Mouse (Mus musculus) MEL (cell line): Measurements from ENCODE around the gene Gne. TPM values are rescaled to one million over a fixed set of nuclear protein-coding genes. Genes with fewer than 3 reads are reported as not detected.

Experiments
- DNase-seq: peaks from one replicate; pipeline ENCODE4 v3.0.0; 2011; ENCODE audit warnings: low read depth, low spot score
- H3K27ac ChIP-seq: 2 replicates; pipeline ENCODE4 v1.5.1; 2012; ENCODE audit warnings: low read depth, mild to moderate bottlenecking, control low read depth, low read length, moderate library complexity; ENCODE audit not compliant: control insufficient read depth
- H3K27me3 ChIP-seq, 2 experiments: fragments of 150-350 bp in 1 of 2; sonication (generic) in 1 of 2; 2 replicates each; pipeline ENCODE4 v1.6.1; 2012; ENCODE audit warnings: low read length in 2 of 2, mild to moderate bottlenecking in 2 of 2, improper control_type of control experiment in 1 of 2, moderate library complexity in 1 of 2; ENCODE audit not compliant: insufficient read depth in 2 of 2, control insufficient read depth in 1 of 2
- H3K36me3 ChIP-seq, 2 experiments: 2 replicates each; pipeline ENCODE4 v1.6.1; 2012 to 2014; ENCODE audit warnings: low read length in 2 of 2, improper control_type of control experiment in 1 of 2, inconsistent platforms in 1 of 2, mild to moderate bottlenecking in 1 of 2; ENCODE audit not compliant: insufficient read depth in 2 of 2, control insufficient read depth in 1 of 2
- H3K4me1 ChIP-seq, 2 experiments: fragments of 150-350 bp in 1 of 2; sonication (generic) in 1 of 2; 2 replicates each; pipeline ENCODE4 v1.6.1; 2012; ENCODE audit warnings: low read length in 2 of 2, improper control_type of control experiment in 1 of 2, mild to moderate bottlenecking in 1 of 2; ENCODE audit not compliant: insufficient read depth in 2 of 2, control insufficient read depth in 1 of 2
- H3K4me3 ChIP-seq, 2 experiments: fragments of 150-350 bp in 1 of 2; sonication (generic) in 1 of 2; 2 replicates each; pipeline ENCODE4 v1.5.1; 2012; ENCODE audit warnings: low read depth in 2 of 2, low read length in 2 of 2, mild to moderate bottlenecking in 2 of 2, moderate library complexity in 2 of 2, control low read depth in 1 of 2, improper control_type of control experiment in 1 of 2; ENCODE audit not compliant: control insufficient read depth in 1 of 2, insufficient read depth in 1 of 2
- H3K79me2 ChIP-seq: 2 replicates; pipeline ENCODE4 v1.6.1; 2012; ENCODE audit warnings: mild to moderate bottlenecking, low read length, moderate library complexity; ENCODE audit not compliant: control insufficient read depth, poor library complexity, insufficient read depth
- H3K9ac ChIP-seq: 2 replicates; pipeline ENCODE4 v1.6.1; 2012; ENCODE audit warnings: low read depth, mild to moderate bottlenecking, control low read depth, low read length, moderate library complexity; ENCODE audit not compliant: control insufficient read depth, poor library complexity, severe bottlenecking
- H3K9me3 ChIP-seq: fragments of 150-350 bp; sonication (generic); replicated peaks from 2 replicates; pipeline ENCODE4 v1.6.1; 2012; ENCODE audit warnings: mild to moderate bottlenecking, low read length, improper control_type of control experiment, moderate library complexity; ENCODE audit not compliant: insufficient read depth
- CHD1 ChIP-seq: IDR thresholded peaks from 2 replicates; pipeline ENCODE4 v1.6.1; 2012; ENCODE audit warnings: low read depth, mild to moderate bottlenecking, inconsistent platforms, low read length, improper control_type of control experiment
- ETS1 ChIP-seq: IDR thresholded peaks from 2 replicates; pipeline ENCODE4 v1.6.1; 2012; ENCODE audit warnings: low read depth, mild to moderate bottlenecking, inconsistent platforms, low read length, improper control_type of control experiment, moderate library complexity
- GATA1 ChIP-seq: IDR thresholded peaks from 2 replicates; pipeline ENCODE4 v1.6.1; 2011; ENCODE audit warnings: low read depth, low read length, improper control_type of control experiment
- MXI1 ChIP-seq: IDR thresholded peaks from 2 replicates; pipeline ENCODE4 v1.6.1; 2011; ENCODE audit warnings: mild to moderate bottlenecking, low read depth, low read length, improper control_type of control experiment
- NELFE ChIP-seq: IDR thresholded peaks from 2 replicates; pipeline ENCODE4 v1.6.1; 2011; ENCODE audit warnings: low read depth, low read length, improper control_type of control experiment
- NRF1 ChIP-seq: IDR thresholded peaks from 2 replicates; pipeline ENCODE4 v1.6.1; 2014; ENCODE audit warnings: low read depth, mild to moderate bottlenecking, inconsistent platforms, low read length, improper control_type of control experiment, moderate library complexity; ENCODE audit not compliant: poor library complexity, insufficient read depth, severe bottlenecking
- POLR2A ChIP-seq, 2 experiments: IDR thresholded peaks; 2 replicates each; pipeline ENCODE4 v1.6.1; 2011 to 2012; ENCODE audit warnings: low read length in 2 of 2, mild to moderate bottlenecking in 2 of 2, control low read depth in 1 of 2, improper control_type of control experiment in 1 of 2, low read depth in 1 of 2, moderate library complexity in 1 of 2; ENCODE audit not compliant: control insufficient read depth in 1 of 2, insufficient read depth in 1 of 2, poor library complexity in 1 of 2
- UBTF ChIP-seq: IDR thresholded peaks from 2 replicates; pipeline ENCODE4 v1.6.1; 2012; ENCODE audit warnings: low read depth, mild to moderate bottlenecking, inconsistent platforms, low read length, improper control_type of control experiment, moderate library complexity, borderline replicate concordance; ENCODE audit not compliant: insufficient read depth
- USF1 ChIP-seq: IDR thresholded peaks from 2 replicates; pipeline ENCODE4 v1.6.1; 2014; ENCODE audit warnings: low read depth, mild to moderate bottlenecking, inconsistent platforms, low read length, improper control_type of control experiment, moderate library complexity
- ZKSCAN1 ChIP-seq: IDR thresholded peaks from 2 replicates; pipeline ENCODE4 v1.6.1; 2012; ENCODE audit warnings: low read depth, mild to moderate bottlenecking, inconsistent platforms, low read length, improper control_type of control experiment, moderate library complexity
- ZMIZ1 ChIP-seq: IDR thresholded peaks from 2 replicates; pipeline ENCODE4 v1.6.1; 2012; ENCODE audit warnings: low read depth, mild to moderate bottlenecking, inconsistent platforms, low read length, improper control_type of control experiment, moderate library complexity
- polyA plus RNA-seq, 2 experiments: library from polyadenylated mRNA; stranded (reverse) in 1 of 2; unstranded in 1 of 2; fragments of >175 nt in 1 of 2; fragments of >200 nt in 1 of 2; gene quantifications; 2 replicates each; pipeline versions ENCODE4 v1.2.1 to v1.2.4; 2012; ENCODE audit warnings: low replicate concordance in 2 of 2, low read depth in 1 of 2; ENCODE audit not compliant: insufficient read length in 2 of 2, insufficient read depth in 1 of 2, missing spikeins in 1 of 2
- total RNA-seq: library from RNA; depleted of rRNA; stranded (reverse); fragments of 300-350 nt; gene quantifications from 2 replicates; pipeline ENCODE4 v1.2.3, GENCODE M21; 2012; rRNA removed

Gne gene
- total and polyA plus RNA-seq, 3 experiments, result 32.4 to 127 (median 53.0) TPM

- Histone ChIP-seq H3K4me3 (no peak overlapping the region), H3K27me3 (no peaks in the 10 kb centered on the region), H3K36me3 (no peaks in the 10 kb centered on the region), H3K9me3 (no peaks in the 10 kb centered on the region), H3K79me2 (no peaks in the 10 kb centered on the region), H3K27ac (no peak overlapping the region), H3K9ac (no peak overlapping the region), H3K4me1 (no peaks in the 10 kb centered on the region)
- TF ChIP-seq GATA1, result no peak
- TF ChIP-seq CHD1, result no peak
- TF ChIP-seq ETS1, result no peak
- no peak for TF ChIP-seq NELFE
- no peak for TF ChIP-seq MXI1
- TF ChIP-seq USF1, result no peak
- TF ChIP-seq ZKSCAN1, result no peak
- TF ChIP-seq POLR2A (IDR thresholded peaks at IDR 0.05; ENCODE audit: control insufficient read depth in 1 of 2, insufficient read depth in 1 of 2, low read depth in 1 of 2, low read length in 2 of 2, poor library complexity in 1 of 2), result no peak
- no peak for TF ChIP-seq NRF1
- TF ChIP-seq ZMIZ1, result no peak
- TF ChIP-seq UBTF, result no peak
- DNase-seq, result no peak
Observed at GRCm38 (mm10) chr4:43988976-43989375, 95.0 kb downstream of the Gne start.

DNA sequence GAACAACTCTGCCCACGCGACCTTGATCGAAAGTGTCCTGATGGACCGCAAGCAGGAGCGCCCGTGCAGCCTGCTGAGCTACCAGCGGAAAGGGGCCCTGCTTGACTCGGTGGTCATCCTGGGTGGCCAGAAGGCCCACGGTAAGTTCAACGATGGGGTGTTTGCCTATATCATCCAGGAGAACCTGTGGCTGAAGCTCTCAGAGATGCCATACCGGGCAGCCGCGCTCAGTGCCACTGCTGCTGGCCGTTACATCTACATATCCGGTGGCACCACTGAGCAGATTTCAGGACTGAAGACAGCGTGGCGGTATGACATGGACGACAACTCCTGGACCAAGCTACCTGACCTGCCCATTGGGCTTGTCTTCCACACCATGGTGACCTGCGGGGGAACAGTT is 99.7 kb downstream of the Gne start:
- H3K27me3 ChIP-seq, result no peaks in the 10 kb centered on the region
- no peak for TF ChIP-seq MXI1
- H3K79me2 ChIP-seq, result no peaks in the 10 kb centered on the region; the same call in 1 of the 2 replicates
- H3K36me3 ChIP-seq, result no peaks in the 10 kb centered on the region
- H3K9me3 ChIP-seq, result no peaks in the 10 kb centered on the region
- H3K27ac ChIP-seq, result no peak overlapping the region
- H3K4me1 ChIP-seq, result 0 out of 4 replicates have a peak, but pooled peaks cover 0 to 6% of the 10 kb centered on the region in 2 experiments
- no peak overlapping the region for H3K9ac ChIP-seq
- no peak overlapping the region for H3K4me3 ChIP-seq
- DNase-seq, result no peak

Other genes with a start within 250 kb of the Gne start
- not detected in 2 replicates for gene Olfr157, start 244.0 kb downstream of the Gne start, total RNA-seq
- gene Olfr157, start 244.0 kb downstream of the Gne start, polyA plus RNA-seq, result under 1 TPM in 1 of 2 experiments, not detected in 1; 0.01 TPM
- not detected in 2 replicates for gene Olfr155, start 232.6 kb downstream of the Gne start, total RNA-seq
- not detected for gene Olfr155, start 232.6 kb downstream of the Gne start, polyA plus RNA-seq
- gene Reck, start 208.6 kb downstream of the Gne start, total RNA-seq, result 0.12 and 0.13 TPM in 2 replicates
- gene Reck, start 208.6 kb downstream of the Gne start, polyA plus RNA-seq, result under 1 TPM in 1 of 2 experiments, not detected in 1; 0.60 TPM
- gene Glipr2, start 126.8 kb downstream of the Gne start, total RNA-seq, result 22.8 and 30.6 TPM in 2 replicates
- 10 to 100 TPM in 1 of 2 experiments, not detected in 1; 25.0 TPM for gene Glipr2, start 126.8 kb downstream of the Gne start, polyA plus RNA-seq
- not detected in 2 replicates for gene Ccin, start 100.7 kb downstream of the Gne start, total RNA-seq
- under 1 TPM in 1 of 2 experiments, not detected in 1; 0.04 TPM for gene Ccin, start 100.7 kb downstream of the Gne start, polyA plus RNA-seq
- 426 and 451 TPM in 2 replicates for gene Clta, start 79.7 kb downstream of the Gne start, total RNA-seq
- 100 to 1,000 TPM in 1 of 2 experiments, not detected in 1; 589 TPM for gene Clta, start 79.7 kb downstream of the Gne start, polyA plus RNA-seq
- gene Rnf38, start 149.6 kb upstream of the Gne start, total RNA-seq, result 6.8 and 7.9 TPM in 2 replicates
- 10 to 100 TPM in 1 of 2 experiments, not detected in 1; 22.8 TPM for gene Rnf38, start 149.6 kb upstream of the Gne start, polyA plus RNA-seq
- 14.7 and 15.1 TPM in 2 replicates for gene Melk, start 216.7 kb upstream of the Gne start, total RNA-seq
- 10 to 100 TPM in 1 of 2 experiments, not detected in 1; 18.2 TPM for gene Melk, start 216.7 kb upstream of the Gne start, polyA plus RNA-seq